Mouse (Mus musculus): ENCODE measurements at regions not wholly inside any gene's neighbourhood (a gene's known extent, or its start where the extent isn't known, plus 50 kb on each side); places are given as distances from the start of the nearest gene placed in this dataset.

DNA sequence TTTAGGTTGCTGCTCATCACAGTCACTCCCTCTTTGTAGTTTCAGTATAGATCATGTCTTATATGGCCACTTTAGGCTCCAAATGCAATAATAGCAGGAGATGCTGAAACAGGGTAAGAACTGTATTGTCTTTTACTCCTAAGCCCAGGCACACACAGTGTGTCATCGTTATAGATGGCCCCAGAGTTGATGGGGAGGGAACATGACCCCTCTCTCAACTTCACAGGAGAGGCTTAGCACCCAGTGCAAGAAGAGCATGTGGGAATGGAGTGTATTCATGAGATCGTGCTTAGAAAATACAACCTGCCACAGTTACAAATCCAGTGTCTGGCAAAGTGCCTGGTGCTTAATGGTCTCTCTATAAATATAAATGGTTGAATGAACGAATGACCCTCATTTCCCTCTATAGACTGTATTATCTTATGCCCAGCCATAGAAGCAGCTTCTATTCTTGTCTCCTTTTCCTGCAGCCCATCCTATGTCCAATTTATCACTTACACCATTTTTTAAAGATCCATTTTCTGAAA, 363.0 kb downstream of the Sorl1 start:
- no peak for DNase-seq

DNA sequence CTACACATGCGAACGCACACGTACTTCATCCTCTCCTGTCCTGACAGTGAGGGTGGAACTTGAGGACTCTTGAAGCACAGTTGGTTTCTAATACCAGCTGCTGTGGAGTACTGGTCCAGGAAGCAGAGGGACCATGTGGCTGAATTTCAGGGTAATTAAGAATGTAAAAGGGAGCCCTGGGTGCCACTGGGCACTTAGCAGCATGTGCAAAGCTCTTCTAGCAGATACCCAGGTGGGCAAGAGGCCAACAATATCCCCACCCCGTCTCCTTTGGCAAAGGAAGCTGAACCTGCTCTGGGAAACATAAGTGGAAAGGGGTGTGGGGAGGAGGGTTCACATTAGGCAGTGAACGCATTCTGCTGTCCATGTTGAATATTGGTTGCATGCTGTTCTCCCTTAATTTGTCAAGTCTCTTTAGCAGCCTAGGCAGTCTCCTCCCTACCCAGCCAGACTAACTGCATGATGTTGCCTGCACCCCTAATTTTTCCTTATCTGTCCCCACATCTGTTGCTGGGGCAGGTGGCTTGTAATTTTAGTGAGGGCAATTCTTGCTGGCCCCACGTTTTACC, 369.6 kb downstream of the Sorl1 start:
- DNase-seq = no peak

DNA sequence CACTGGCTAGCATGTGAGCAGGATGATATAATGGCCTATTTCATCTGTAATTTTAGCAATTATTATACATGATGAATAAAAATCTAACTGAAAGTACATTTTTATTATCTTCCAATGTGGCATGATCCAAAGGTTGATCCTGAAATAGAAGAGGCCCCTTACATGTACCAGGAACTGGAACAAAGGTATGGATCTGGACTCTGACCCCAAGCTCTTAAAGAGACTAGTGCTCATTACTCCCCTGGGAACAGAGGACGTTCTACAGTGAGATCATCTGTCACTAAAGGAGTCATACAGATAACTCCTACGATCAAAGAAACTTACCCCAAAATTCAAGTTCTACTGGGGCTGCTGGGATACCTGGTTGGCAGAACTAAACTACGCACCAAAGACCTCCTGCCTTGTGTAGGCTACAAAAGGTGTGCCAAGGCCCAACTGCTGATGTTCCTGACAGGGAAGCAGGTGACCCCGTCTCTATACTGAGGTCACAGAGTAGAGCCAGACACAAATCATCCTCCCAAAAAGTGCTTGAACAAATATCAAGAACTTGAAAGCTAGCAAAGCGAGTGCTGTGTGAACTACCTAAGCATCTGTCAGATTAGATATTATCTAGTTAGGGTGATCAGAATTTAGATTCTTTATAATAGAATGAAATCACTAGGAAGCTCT, 378.0 kb downstream of the Sorl1 start:
- no peak for DNase-seq

DNA sequence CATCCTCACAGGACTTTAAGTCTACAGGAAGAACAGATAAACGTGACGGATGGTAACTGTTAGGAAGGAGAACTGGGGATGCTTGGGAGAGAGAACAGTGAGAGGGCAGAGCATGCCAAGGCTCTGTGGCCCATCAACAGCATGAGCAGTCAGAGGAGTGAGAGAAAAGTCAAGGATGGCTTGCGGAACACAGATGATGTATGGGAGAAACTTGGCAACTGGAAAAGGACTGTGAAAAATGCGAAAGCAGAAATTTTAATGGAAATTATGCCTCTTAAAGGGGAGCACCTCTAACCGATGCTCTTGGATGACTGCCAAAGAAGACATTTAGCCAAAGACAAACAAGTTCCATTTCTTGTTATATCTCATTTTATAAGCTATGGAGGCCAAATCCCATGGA, 382.6 kb downstream of the Sorl1 start:
- DNase-seq = no peak

DNA sequence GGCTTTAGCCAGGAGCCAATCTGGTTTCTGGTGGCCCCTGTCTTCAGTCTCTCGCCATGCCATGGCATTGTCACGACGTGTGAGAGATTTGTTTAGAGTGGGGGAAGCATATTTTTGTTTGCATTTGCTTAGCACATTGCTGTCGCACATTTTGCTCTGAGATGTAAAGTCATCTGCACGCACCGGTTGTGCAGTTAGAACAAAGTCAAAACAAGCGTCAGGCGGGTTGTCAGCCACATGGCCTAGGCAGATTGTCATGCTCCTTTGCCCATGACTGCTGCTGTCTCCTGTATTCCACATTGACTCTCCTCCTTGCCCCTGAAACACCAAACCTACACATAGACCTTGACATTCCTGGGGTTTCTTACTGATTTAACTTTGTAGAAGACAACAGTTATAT, 383.6 kb downstream of the Sorl1 start:
- peak; percentile 5 for DNase-seq

DNA sequence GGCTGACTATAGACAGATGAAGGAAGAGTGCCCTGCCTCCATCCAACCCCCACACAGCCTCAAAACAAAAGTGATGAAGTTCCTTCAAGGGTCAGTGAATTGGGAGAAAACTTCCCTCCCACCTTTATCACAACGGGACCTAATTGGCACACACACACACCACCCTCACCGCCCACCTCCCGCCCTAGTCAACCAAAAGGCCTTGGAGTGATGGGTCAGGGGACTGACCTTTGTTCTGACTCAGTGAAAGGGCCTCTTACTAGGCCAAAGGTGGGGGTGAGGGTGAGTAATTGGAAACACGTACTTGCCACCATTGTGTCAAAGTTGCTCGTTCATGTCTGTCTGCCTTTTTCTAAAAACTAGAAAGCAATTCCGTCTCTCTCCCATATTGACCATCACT, 386.4 kb downstream of the Sorl1 start:
- no peak for DNase-seq

DNA sequence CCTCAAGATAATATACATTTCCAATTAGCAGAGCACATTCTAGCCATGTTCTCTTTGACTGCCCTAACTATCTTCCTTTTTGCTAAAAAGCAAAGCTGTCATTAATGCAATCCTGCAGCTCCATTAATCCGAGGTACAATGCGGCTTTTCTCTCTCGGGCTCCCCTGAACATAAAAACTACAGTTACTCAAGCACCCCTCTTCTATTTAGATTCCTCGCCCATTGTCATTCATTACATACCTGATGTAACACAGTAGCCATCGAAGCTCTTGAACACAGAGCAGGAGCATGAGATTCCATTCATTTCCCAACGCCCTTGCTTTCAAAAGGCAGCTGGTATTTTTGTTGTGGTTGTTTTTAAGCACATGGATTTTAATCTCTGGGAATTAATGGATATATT, 387.2 kb downstream of the Sorl1 start:
- peak; percentile 6 for DNase-seq

DNA sequence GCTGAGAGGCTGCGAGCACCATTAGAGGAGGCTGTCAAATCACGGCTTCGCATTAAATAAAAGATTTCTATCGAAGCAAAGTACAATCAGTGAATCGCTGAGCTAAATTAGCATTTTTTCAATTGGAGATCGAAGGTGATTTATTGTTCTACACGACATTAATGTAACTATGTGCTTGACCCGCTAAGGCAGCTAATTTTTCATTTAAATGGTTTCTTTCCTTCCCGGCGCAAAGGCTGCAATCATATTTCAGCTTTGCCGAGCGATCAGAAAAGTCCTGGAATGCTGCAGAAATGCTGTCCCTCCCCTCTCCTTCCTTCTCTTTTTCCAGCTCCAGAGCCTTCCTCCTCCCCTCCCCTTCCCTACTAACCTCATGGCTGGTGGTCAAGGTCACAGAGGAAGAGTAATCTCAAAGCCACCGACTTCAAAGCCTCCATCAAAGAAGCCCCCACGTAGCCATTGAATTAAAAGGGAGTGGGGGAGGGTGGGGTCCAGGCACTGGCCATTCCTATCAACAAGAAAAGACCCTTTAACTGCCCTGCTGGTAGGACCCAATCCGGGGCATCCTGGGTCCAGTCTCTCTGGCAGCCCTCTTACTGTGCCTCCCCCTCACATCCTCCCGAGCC, 387.8 kb downstream of the Sorl1 start:
- DNase-seq = peak; percentile 31

DNA sequence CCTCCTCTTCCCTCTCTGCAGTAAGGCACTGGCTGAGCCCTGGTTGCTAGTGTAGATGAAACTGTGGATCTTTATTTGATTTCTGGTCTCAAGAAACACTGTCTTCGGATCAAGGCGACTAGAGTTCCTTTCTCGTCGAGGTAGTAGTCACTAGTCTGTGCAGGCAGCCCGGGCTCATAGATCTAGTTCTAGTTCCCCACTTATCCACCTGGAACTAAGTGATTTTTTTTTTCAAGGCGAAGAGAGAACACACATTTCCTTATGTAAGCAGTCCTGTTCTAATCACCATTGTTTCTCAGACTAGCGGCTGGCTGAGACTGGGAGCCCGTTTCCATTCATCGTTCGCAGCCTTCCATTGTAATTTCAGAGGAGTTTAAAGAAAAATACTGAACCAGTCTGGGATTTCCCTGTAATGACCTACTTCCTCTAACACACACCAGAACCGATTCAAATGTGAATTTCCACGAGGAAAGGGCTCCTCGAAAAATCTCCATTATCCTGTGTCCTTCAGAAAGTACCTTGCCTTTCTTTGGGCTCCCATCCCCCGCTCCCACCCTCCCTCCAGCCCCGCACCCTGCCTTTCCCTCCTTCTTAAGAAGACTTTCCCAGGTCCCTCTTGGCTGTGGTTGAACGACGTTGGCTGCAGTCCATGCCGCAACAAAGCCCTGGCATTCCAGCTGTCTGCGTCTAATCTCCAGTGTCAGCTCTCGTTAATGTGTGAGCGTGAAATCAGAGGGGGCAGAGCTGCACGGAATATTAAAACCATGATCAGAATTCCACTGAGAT, 388.5 kb downstream of the Sorl1 start:
- peak; percentile 83 for DNase-seq

DNA sequence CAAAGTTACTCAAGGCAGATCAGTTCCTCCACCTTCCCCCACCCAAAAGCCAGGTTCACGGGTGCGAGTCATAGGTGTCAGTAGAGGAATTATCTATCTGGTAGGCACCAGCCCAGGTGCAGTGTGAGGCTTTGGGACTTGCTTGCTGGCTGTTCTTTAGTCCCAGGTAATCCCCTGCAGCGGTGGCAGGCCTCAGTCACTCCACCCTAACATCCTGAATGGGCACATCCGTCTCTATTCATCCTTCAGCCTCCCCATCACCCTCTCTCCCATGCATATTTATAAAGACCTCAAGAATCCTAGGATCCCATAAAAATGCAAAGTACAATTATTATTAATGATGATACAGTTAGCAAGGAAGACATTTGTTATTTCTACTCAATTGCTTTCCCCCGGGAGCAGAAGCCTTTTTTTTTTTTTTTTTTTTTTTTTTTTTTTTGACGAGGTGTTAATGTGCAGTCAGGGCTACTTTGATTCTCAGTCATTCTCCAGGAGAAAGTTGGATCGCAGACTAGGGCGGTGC, 389.1 kb downstream of the Sorl1 start:
- peak; percentile 16 for DNase-seq

DNA sequence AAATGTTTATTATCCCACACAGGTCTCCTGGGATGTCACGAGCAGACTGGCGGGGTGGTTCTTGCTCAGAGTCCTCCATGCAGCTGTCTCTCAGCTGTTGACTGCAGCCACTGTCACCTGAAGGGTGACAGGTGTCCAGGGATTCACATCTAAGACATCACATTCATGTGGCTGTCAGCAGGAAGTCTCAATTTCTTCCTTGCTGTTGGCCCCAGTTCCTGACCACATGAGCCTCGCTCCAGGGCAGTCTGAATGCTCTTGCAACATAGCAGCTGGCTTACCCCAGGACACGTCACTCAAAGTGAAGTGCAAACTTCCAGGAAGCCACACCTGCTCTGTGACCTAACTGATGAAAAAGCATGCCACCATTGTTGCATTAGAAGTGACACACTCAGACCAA, 402.5 kb downstream of the Sorl1 start:
- no peak for DNase-seq

DNA sequence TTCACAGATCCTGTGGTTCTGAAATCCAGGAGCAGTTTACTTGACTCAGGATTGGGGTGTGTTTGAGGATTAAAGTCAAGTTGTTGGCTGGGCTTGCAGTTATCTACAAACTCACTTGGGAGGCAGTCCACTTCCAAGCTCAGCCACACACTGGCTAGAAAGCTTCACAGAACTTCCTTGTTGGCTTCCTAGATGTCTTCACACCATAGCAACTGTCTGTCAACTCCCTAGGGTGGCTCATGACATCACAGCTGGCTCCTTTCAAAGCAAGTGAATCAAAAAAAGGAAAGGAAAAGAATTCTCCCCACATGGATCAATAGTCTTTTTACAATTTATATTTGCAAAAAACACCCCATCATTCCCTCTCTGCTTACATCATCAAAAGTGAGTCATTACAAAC, 408.9 kb downstream of the Sorl1 start:
- DNase-seq = no peak

DNA sequence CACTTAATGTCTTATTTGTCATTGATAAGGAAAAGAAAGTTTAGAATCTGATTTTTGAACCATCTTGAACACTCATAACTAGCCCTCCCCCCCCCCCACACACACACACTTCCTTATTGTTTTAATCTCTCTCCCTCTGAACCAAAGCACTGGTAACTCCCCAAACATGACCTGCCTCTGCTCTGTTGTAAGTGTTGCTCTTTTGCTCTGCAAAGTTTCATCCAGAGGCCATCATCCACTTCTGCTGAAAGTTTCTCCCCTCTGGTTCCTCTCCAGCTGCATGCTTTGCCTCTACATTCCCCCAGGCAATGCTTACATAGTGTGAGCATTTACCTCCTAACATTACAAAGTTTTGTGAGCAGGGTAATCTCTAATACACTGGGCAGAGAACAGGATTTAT, 418.1 kb downstream of the Sorl1 start:
- DNase-seq = no peak

DNA sequence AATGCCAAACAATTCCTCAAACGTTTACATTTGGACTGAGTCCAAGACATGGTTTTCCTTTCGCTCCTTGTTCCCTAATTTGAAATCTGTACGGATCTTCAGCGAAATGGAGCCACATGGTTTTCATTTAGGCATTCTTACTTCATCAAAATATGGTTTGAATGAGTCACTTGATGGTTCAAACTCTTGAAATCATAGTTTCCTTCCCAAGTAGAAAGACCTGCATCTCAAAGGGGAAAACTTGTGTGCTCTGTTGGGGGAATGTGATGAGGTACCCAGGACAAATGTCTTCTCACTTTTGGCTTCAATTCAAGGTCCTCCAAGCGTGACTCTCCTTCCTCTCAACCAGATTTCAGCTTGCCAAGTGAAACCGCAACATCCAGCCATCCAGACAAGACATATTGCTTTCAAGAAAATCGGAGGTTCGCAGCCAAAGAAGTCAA, 418.6 kb downstream of the Sorl1 start:
- no peak for DNase-seq

DNA sequence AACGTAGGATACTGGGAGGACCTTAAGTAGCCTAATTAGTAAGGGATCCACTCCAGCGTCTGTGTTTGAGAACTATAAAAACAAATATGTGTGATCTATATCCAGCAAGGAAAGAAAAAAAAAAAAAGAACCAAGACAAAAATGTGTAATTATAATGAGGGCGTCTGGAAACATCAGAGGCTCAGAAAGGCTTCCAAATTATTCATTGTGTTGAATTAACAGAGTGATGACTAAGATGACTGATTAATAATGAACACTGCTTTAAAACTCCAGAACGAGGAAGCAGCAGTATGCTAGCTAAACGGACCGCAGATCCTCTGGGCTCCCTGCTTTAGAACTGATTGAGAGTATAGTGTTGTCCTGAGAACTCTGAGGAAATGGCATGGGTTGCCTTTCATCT, 421.0 kb downstream of the Sorl1 start:
- no peak for DNase-seq

DNA sequence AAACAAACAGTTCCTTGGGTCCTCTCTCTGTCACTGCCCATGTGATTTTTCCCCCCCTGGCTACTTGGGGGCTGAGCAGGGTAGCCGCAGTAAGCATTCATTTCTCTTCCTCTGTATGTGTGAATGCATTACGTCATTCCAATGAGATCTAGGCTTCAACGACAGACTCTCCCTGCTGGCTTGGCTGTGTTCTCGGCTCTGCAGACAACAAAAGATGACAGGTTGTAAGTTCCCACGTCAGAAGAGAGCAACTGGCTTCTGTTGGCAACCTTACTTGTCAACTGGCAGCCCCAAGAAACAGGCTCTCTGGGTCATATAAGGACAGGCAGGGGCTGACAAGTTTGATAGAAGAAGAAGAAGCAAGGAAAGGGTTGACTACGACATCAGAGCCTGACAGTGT, 423.4 kb downstream of the Sorl1 start:
- no peak for DNase-seq

DNA sequence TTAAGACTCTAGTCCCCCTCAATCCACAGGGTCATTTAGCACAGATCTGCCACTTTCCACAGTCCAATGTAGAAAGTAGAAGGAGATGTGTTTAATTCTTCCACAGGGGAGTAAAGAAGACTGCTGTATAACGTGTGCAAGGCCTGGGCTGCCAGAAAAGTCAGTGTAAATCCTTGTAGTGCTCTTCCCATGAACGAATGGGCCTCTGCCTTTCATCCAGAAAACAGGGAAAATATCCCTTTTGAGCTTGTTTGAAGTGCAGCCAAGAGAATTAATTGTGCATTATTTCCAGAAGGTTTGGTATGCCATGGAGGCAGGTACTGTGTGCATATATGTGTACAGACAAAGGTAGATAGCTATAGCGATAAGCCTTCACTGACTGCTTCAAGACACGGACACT, 425.1 kb downstream of the Sorl1 start:
- no peak for DNase-seq

DNA sequence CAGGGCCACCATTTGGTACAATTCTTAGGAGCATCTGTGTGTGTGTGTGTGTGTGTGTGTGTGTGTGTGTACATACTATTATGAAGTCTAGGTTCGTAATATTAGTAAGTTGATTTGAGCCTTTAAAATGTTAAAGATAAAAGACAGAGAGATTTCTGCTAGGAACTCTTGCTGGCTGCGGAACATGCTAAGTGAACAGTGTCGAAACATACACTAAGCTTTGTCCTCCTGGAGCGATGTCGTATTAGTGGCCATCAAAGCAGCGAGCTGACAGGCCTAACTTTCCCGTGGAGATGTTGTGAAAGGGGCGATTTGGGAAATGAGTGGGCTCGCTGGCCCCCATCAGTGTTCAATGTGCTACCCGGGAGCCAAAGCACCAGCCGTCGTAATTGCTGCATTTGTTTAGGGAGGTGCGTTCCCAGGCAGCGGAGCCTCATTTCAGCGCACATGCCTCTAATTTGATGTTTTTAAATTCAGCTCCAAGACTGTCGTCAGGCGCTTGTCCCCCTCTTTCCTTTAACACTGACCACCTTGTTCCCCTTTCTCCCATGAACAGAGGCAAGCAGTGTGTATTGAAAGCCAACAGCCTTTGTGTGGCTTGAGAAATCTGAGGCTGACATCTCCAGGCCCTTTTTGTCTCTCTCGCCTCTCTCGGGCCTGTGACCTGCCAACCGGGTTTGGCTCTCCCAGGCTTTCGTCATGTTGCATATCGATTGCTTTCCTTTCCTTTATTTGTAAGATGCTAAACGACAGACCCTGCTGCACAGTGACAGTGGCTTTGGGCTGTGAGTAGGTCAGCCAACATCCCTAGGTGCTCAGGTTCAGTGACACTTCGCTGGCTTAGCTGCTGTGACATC, 426.3 kb downstream of the Sorl1 start:
- DNase-seq = peak; percentile 49

DNA sequence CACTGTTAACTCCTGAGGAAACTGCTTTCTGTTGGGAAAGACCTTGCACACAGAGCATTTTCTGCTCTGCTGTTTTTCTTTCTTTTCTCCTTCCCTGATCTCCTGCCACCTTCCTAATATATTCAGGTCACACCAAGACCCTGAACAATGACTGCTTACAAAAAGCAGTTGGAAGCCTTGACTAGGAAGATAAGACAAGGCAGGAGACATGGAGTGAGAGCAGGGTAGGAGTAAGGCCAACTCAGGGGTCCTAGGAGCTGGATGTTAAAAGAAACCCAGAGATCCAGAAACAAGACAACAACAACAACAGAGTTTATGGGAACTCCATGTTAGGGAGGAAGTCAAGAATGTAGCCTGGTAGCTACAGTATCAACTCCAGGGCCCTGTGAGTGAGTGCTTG, 426.9 kb downstream of the Sorl1 start:
- no peak for DNase-seq

DNA sequence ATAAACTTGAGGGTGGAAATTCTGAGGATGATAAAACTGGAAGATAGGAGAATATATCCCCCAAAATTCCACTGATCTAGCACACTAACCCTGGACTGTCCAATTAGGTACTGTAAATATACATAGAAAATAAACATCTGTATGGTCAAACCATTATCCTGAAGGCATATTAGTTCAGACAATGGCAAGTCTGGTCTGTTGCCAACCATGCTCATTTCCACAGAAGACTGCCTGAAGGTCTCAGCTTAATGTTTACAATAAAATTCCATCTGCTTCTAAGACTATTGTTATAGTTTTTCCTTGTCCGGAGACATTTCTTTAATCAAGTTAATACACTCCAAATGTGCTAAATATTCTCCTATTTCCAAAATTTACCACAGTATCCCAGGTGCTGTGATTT, 441.2 kb downstream of the Sorl1 start:
- no peak for DNase-seq

DNA sequence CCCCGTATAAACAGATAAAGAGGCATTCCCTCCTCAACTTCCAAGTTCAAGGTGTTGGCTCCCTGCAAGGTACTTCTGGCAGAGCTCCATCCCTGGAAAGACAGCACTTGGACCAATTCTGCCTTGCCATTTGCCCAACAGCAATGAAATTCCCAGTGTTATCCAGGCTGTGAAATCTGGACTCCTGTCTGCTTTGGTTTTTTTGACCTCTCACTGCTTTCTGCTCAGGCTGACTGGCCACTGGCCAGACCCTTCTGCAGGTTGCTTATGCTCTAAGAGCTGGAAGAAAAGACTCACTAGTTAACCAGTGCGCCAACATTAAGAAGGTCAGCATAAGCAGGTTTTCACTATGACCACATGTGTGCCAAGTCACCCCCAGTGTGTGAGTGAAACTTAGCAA, 448.4 kb downstream of the Sorl1 start:
- no peak for DNase-seq

DNA sequence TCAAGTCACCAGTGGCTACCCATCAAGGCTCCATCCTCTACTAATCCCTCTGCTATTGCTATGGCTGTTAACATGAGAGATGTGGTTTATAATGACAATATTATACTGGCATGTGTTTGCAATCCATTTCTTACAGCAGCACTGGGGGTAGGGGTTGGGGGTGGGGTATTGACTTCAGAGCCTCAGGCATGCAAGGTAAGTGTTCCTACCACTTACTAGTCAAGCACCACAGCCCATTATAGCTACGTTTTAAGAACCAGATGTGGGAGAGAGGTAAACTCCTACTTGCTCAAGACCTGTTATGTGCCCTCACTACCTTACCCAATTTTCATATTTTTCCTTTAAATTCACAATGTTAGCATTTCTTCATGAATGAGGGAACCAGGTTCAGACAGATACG, 451.1 kb downstream of the Sorl1 start:
- DNase-seq = no peak
